Comparison of ENCODE assay signal across 21 mouse cellular contexts in genomic region chr13:32454419-32455146, GRCm38 (mm10).
DNase-seq lines count a peak whose midpoint lies in the region; ATAC-seq and TF ChIP-seq lines count a peak whose summit lies in the region.
"Had no signal": no experiment of that assay in that cellular context is flagged by ENCODE, and none has a peak within 500 bp of the region (broad histone marks: within the 10 kb centered on the region; RNA-seq: fewer than 3 reads in every experiment).

No protein-coding gene starts in this region.

- no peak for TF ChIP-seq CTCF in kidney, adult 2 months (conservative IDR thresholded peaks at IDR 0.05; ENCODE audit: insufficient read depth, insufficient read length, low read depth, low read length)

- no peak for TF ChIP-seq POLR2A in kidney, adult 2 months (IDR thresholded peaks at IDR 0.05; ENCODE audit: low read depth, low read length)
- no peak for TF ChIP-seq POLR2A in limb, embryonic 14.5 days (IDR thresholded peaks at IDR 0.05; ENCODE audit: borderline replicate concordance, extremely low read depth, insufficient read depth, insufficient read length)

- H3K4me3 ChIP-seq in kidney, adult 2 months (ENCODE audit: insufficient read depth, low read depth, low read length): no peak overlapping the region
- H3K4me3 ChIP-seq in kidney, embryonic 15.5 days (replicated peaks): no peak overlapping the region
- H3K4me3 ChIP-seq in limb, embryonic 14.5 days (replicated peaks; ENCODE audit: low read length): no peak overlapping the region
- H3K4me3 ChIP-seq: embryonic facial prominence, embryonic 10.5 days; forebrain, embryonic 10.5 days; gastrocnemius, adult 2 months; heart, embryonic 12.5 days; hindbrain, embryonic 15.5 days had no signal

- no peak overlapping the region for H3K4me2 ChIP-seq in kidney, embryonic 15.5 days
- H3K4me2 ChIP-seq in limb, embryonic 14.5 days (replicated peaks; ENCODE audit: low read depth, low read length, severe bottlenecking): no peak overlapping the region
- H3K4me2 ChIP-seq: heart, embryonic 12.5 days; hindbrain, embryonic 15.5 days had no signal

- WGBS in kidney, adult 2 months: 43% methylated on average over 11 of the region's 11 CpGs
- 32% methylated on average over 11 of the region's 11 CpGs for WGBS in kidney, embryonic 15.5 days
- 31% methylated on average over 11 of the region's 11 CpGs for WGBS in limb, embryonic 14.5 days

- no peaks in the 10 kb centered on the region for H3K27me3 ChIP-seq in kidney, adult 2 months (replicated peaks; ENCODE audit: control insufficient read depth, insufficient read depth, low read length)
- no peaks in the 10 kb centered on the region for H3K27me3 ChIP-seq in kidney, embryonic 15.5 days
- H3K27me3 ChIP-seq in limb, embryonic 14.5 days (ENCODE audit: control insufficient read depth, insufficient read depth, low read length): no peaks in the 10 kb centered on the region
- H3K27me3 ChIP-seq: CH12.LX; heart, embryonic 12.5 days; hindbrain, embryonic 15.5 days; Patski had no signal

- no peak overlapping the region for H3K9ac ChIP-seq in kidney, embryonic 15.5 days
- no peak overlapping the region for H3K9ac ChIP-seq in limb, embryonic 14.5 days (ENCODE audit: low read depth, low read length, severe bottlenecking)
- H3K9ac ChIP-seq: heart, embryonic 12.5 days; hindbrain, embryonic 15.5 days had no signal

- H3K4me1 ChIP-seq in kidney, adult 2 months (ENCODE audit: control insufficient read depth, insufficient read depth, low read length): no peaks in the 10 kb centered on the region
- H3K4me1 ChIP-seq in kidney, embryonic 15.5 days: peaks cover 17% of the 10 kb centered on the region; the same call in 1 of the 2 replicates
- H3K4me1 ChIP-seq in limb, embryonic 14.5 days (ENCODE audit: control insufficient read depth, insufficient read depth, low read length): peaks cover 24% of the 10 kb centered on the region
- H3K4me1 ChIP-seq: embryonic facial prominence, embryonic 10.5 days; forebrain, embryonic 10.5 days; hindbrain, embryonic 15.5 days had no signal

- peak; percentile 8 for DNase-seq in kidney, adult 2 months
- no peak for DNase-seq in kidney, postnatal 10 days
- peak; percentile 9 to 56 for DNase-seq in kidney, postnatal 25 days
- DNase-seq in limb, embryonic 14.5 days (ENCODE audit: low spot score): no peak
- no peak for DNase-seq in cerebellum, adult 9-11 months
- DNase-seq in right cerebral cortex, postnatal 10 days (ENCODE audit: low spot score in 2 of 2): no peak
- DNase-seq in lung, postnatal 14 days: no peak
- DNase-seq: adrenal gland, postnatal 14 days; cerebellum, adult 18-20 months; cerebellum, postnatal 10 days; gastrocnemius, adult 2 months; gastrocnemius, postnatal 36 days had no signal

- H3K27ac ChIP-seq in kidney, adult 2 months (ENCODE audit: insufficient read depth, low read depth, low read length): no peak overlapping the region
- peak overlapping the region; percentile 37; the same call in 1 of the 2 replicates for H3K27ac ChIP-seq in kidney, embryonic 15.5 days
- peak overlapping the region; percentile 23; the same call in 1 of the 2 replicates for H3K27ac ChIP-seq in limb, embryonic 14.5 days (replicated peaks; ENCODE audit: low read depth, low read length)
- H3K27ac ChIP-seq: embryonic facial prominence, embryonic 10.5 days; forebrain, embryonic 10.5 days; gastrocnemius, adult 2 months; hindbrain, embryonic 15.5 days had no signal

- H3K9me3 ChIP-seq in kidney, embryonic 15.5 days (replicated peaks): no peaks in the 10 kb centered on the region
- H3K9me3 ChIP-seq in limb, embryonic 14.5 days (ENCODE audit: control insufficient read depth, low read length): no peaks in the 10 kb centered on the region
- H3K9me3 ChIP-seq: embryonic facial prominence, embryonic 10.5 days; forebrain, embryonic 10.5 days; heart, embryonic 12.5 days; hindbrain, embryonic 15.5 days had no signal

- no peaks in the 10 kb centered on the region for H3K36me3 ChIP-seq in kidney, adult 2 months (ENCODE audit: control insufficient read depth, insufficient read depth, low read length)
- no peaks in the 10 kb centered on the region for H3K36me3 ChIP-seq in kidney, embryonic 15.5 days
- no peaks in the 10 kb centered on the region for H3K36me3 ChIP-seq in limb, embryonic 14.5 days (ENCODE audit: control insufficient read depth, insufficient read depth, low read length)
- H3K36me3 ChIP-seq: embryonic facial prominence, embryonic 10.5 days; forebrain, embryonic 10.5 days; heart, embryonic 12.5 days; hindbrain, embryonic 15.5 days had no signal

- ATAC-seq in kidney, embryonic 15.5 days (replicated peaks; ENCODE audit: low FRiP score): peak; percentile 65; the same call in 1 of the 2 replicates
- no peak for ATAC-seq in limb, embryonic 14.5 days (ENCODE audit: low FRiP score, low read depth)
- ATAC-seq: activated CD4-positive, CD25-positive, alpha-beta regulatory T cell, adult 4 months; forebrain, embryonic 14.5 days; Patski had no signal

Comparison
In these comparisons a context has a peak if more than half of its experiments do, and no peak if none do; other contexts are left out.
1. DNase-seq: peak in kidney, adult 2 months (single experiment) and kidney, postnatal 25 days (2 of 2); none in kidney, postnatal 10 days (single experiment), limb, embryonic 14.5 days (single experiment), cerebellum, adult 9-11 months (single experiment), right cerebral cortex, postnatal 10 days (0 of 2) and lung, postnatal 14 days (single experiment).